Mouse (Mus musculus) bone marrow macrophage, adult 2 months (primary cell): Measurements from ENCODE around the gene Crabp1.

Source experiments
- CTCF ChIP-seq: IDR thresholded peaks from 2 replicates; pipeline ENCODE4 v1.5.1; 2012; ENCODE audit warnings: low read depth, mild to moderate bottlenecking, low read length, moderate library complexity
- POLR2A ChIP-seq: IDR thresholded peaks from 2 replicates; pipeline ENCODE4 v1.6.1; 2012; ENCODE audit warnings: mild to moderate bottlenecking, low read depth, low read length, borderline replicate concordance

DNA sequence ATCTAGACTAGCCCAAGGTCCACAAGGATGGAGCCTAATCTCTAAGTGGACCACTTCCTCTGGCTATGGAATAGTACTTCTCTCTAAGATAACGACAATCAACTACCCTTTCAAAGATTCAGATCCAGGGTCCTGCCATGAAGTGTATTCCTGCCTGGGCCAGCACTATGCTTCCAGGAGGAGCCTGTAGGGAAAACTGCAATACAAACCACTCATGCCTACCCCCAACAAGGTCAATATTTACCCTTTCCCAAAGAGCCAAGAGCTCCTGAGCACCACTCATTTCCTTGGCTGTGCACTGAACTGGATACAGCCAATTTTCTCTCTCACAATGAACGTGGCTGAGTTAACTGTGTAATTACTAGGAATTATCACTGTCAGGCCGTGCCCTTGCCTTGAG is 47.0 kb upstream of the Crabp1 start:
- no peak for TF ChIP-seq CTCF
- no peak for TF ChIP-seq POLR2A
